Mouse (Mus musculus) retina, adult 2 months (tissue): Measurements from ENCODE around the gene Tspan1.

ENCODE experiments used
- DNase-seq: peaks from one replicate; pipeline ENCODE4 v3.0.0-alpha.2; 2012; ENCODE audit warnings: low read depth, low spot score

Tspan1 gene

GRCm38 (mm10) chr4:116165708-116166407 lies 1.5 kb downstream of the Tspan1 start:
- no peak for DNase-seq

- no peak for DNase-seq
Measured at GRCm38 (mm10) chr4:116164759-116165554, 2.4 kb downstream of the Tspan1 start.

- no peak for DNase-seq
Measured at GRCm38 (mm10) chr4:116162142-116162541, 5.3 kb downstream of the Tspan1 start.

GRCm38 (mm10) chr4:116160769-116161168 lies 6.6 kb downstream of the Tspan1 start:
- DNase-seq, result no peak

- DNase-seq, result no peak
Measured at GRCm38 (mm10) chr4:116159912-116160311, 7.5 kb downstream of the Tspan1 start.

GRCm38 (mm10) chr4:116157882-116158281 lies 9.5 kb downstream of the Tspan1 start:
- DNase-seq, result no peak

- DNase-seq, result no peak
Measured at GRCm38 (mm10) chr4:116152702-116153101, 14.7 kb downstream of the Tspan1 start.

GRCm38 (mm10) chr4:116151238-116151637 lies 16.2 kb downstream of the Tspan1 start, which contains the start of gene Lurap1:
Gene Lurap1, minus strand, starts transcription at chr4:116151338.
- no peak for DNase-seq

GRCm38 (mm10) chr4:116150862-116151221 lies 16.6 kb downstream of the Tspan1 start:
- no peak for DNase-seq

GRCm38 (mm10) chr4:116150156-116150861 lies 17.1 kb downstream of the Tspan1 start:
- DNase-seq, result no peak

- no peak for DNase-seq
Measured at GRCm38 (mm10) chr4:116149812-116150155, 17.6 kb downstream of the Tspan1 start.

GRCm38 (mm10) chr4:116143891-116144717 lies 23.3 kb downstream of the Tspan1 start:
- peak; percentile 43 for DNase-seq

- DNase-seq, result no peak
Measured at GRCm38 (mm10) chr4:116143317-116143811, 24.0 kb downstream of the Tspan1 start.

GRCm38 (mm10) chr4:116142269-116142668 lies 25.1 kb downstream of the Tspan1 start:
- DNase-seq, result no peak

- no peak for DNase-seq
Measured at GRCm38 (mm10) chr4:116141736-116142135, 25.7 kb downstream of the Tspan1 start.

GRCm38 (mm10) chr4:116140801-116141574 lies 26.4 kb downstream of the Tspan1 start:
- no peak for DNase-seq

GRCm38 (mm10) chr4:116137421-116137996 lies 29.9 kb downstream of the Tspan1 start:
- DNase-seq, result no peak

GRCm38 (mm10) chr4:116134990-116135389 lies 32.4 kb downstream of the Tspan1 start:
- DNase-seq, result no peak

GRCm38 (mm10) chr4:116133126-116133525 lies 34.3 kb downstream of the Tspan1 start:
- DNase-seq, result no peak

GRCm38 (mm10) chr4:116127956-116128355 lies 39.4 kb downstream of the Tspan1 start:
- no peak for DNase-seq
